Mouse (Mus musculus): ENCODE measurements around the gene Msto1.
"Not testable (repeated sequence)": the region's sequence is repeated elsewhere in the genome, so short reads cannot be mapped to it uniquely, and the experiment has no call there.

Gene Msto1

GRCm38 (mm10) chr3:88921411-88921810, 7.6 kb upstream of the Msto1 start:
- no peak for DNase-seq (ENCODE audit: low read depth, low spot score)
- no peaks in the 10 kb centered on the region for H3K27me3 ChIP-seq (ENCODE audit: control insufficient read depth, insufficient read depth, low read length, poor library complexity, severe bottlenecking)

GRCm38 (mm10) chr3:88918981-88919380, 5.2 kb upstream of the Msto1 start:
- no peaks in the 10 kb centered on the region for H3K27me3 ChIP-seq (ENCODE audit: control insufficient read depth, insufficient read depth, low read length, poor library complexity, severe bottlenecking)
- DNase-seq (ENCODE audit: low read depth, low spot score) = no peak
- H3K36me3 ChIP-seq (ENCODE audit: control insufficient read depth, insufficient read depth, low read length, poor library complexity, severe bottlenecking) = no peaks in the 10 kb centered on the region; the same call in 1 of the 2 replicates

More at GRCm38 (mm10) chr3:88921411-88921810, 7.6 kb upstream of the Msto1 start:
- peaks cover under 1% of the 10 kb centered on the region for H3K36me3 ChIP-seq (ENCODE audit: control insufficient read depth, insufficient read depth, low read length, poor library complexity, severe bottlenecking)

- no peaks in the 10 kb centered on the region for H3K27me3 ChIP-seq (ENCODE audit: control insufficient read depth, insufficient read depth, low read length, poor library complexity, severe bottlenecking)
- DNase-seq (ENCODE audit: low read depth, low spot score) = no peak
- H3K36me3 ChIP-seq (ENCODE audit: control insufficient read depth, insufficient read depth, low read length, poor library complexity, severe bottlenecking) = peaks cover 6% of the 10 kb centered on the region
These were observed 598 bp upstream of the Msto1 start for GRCm38 (mm10) chr3:88914384-88914810.

GRCm38 (mm10) chr3:88912585-88912984, 1.2 kb downstream of the Msto1 start:
- no peaks in the 10 kb centered on the region for H3K27me3 ChIP-seq (ENCODE audit: control insufficient read depth, insufficient read depth, low read length, poor library complexity, severe bottlenecking)
- DNase-seq (ENCODE audit: low read depth, low spot score) = no peak
- peaks cover 10% of the 10 kb centered on the region for H3K36me3 ChIP-seq (ENCODE audit: control insufficient read depth, insufficient read depth, low read length, poor library complexity, severe bottlenecking)

GRCm38 (mm10) chr3:88906393-88907159, 7.2 kb downstream of the Msto1 start:
- Histone ChIP-seq H3K27me3 (ENCODE audit: control insufficient read depth, insufficient read depth, low read length, poor library complexity, severe bottlenecking) (no peaks in the 10 kb centered on the region), H3K36me3 (ENCODE audit: control insufficient read depth, insufficient read depth, low read length, poor library complexity, severe bottlenecking) (peaks cover 21% of the 10 kb centered on the region)
- DNase-seq (ENCODE audit: low read depth, low spot score) = no peak

GRCm38 (mm10) chr3:88905741-88906140, 8.1 kb downstream of the Msto1 start:
- DNase-seq (ENCODE audit: low read depth, low spot score) = no peak
- Histone ChIP-seq H3K27me3 (ENCODE audit: control insufficient read depth, insufficient read depth, low read length, poor library complexity, severe bottlenecking) (no peaks in the 10 kb centered on the region), H3K36me3 (ENCODE audit: control insufficient read depth, insufficient read depth, low read length, poor library complexity, severe bottlenecking) (peaks cover 18% of the 10 kb centered on the region)

- DNase-seq (ENCODE audit: low read depth, low spot score) = no peak
- Histone ChIP-seq H3K27me3 (ENCODE audit: control insufficient read depth, insufficient read depth, low read length, poor library complexity, severe bottlenecking) (no peaks in the 10 kb centered on the region), H3K36me3 (ENCODE audit: control insufficient read depth, insufficient read depth, low read length, poor library complexity, severe bottlenecking) (peaks cover 18% of the 10 kb centered on the region)
These were observed 8.6 kb downstream of the Msto1 start for GRCm38 (mm10) chr3:88905209-88905608.

GRCm38 (mm10) chr3:88904803-88905202, 9.0 kb downstream of the Msto1 start:
- Histone ChIP-seq H3K36me3 (ENCODE audit: control insufficient read depth, insufficient read depth, low read length, poor library complexity, severe bottlenecking) (peaks cover 16% of the 10 kb centered on the region), H3K27me3 (ENCODE audit: control insufficient read depth, insufficient read depth, low read length, poor library complexity, severe bottlenecking) (no peaks in the 10 kb centered on the region)
- DNase-seq (ENCODE audit: low read depth, low spot score) = no peak

- not testable (repeated sequence) for H3K27me3 ChIP-seq (ENCODE audit: control insufficient read depth, insufficient read depth, low read length, poor library complexity, severe bottlenecking); H3K36me3 ChIP-seq (ENCODE audit: control insufficient read depth, insufficient read depth, low read length, poor library complexity, severe bottlenecking); DNase-seq (ENCODE audit: low read depth, low spot score)
These were observed 20.8 kb downstream of the Msto1 start for GRCm38 (mm10) chr3:88893011-88893410.

GRCm38 (mm10) chr3:88882536-88882935, 31.3 kb downstream of the Msto1 start:
- H3K27me3 ChIP-seq (ENCODE audit: control insufficient read depth, insufficient read depth, low read length, poor library complexity, severe bottlenecking); DNase-seq (ENCODE audit: low read depth, low spot score); H3K36me3 ChIP-seq (ENCODE audit: control insufficient read depth, insufficient read depth, low read length, poor library complexity, severe bottlenecking): not testable (repeated sequence)

GRCm38 (mm10) chr3:88868449-88868848, 45.4 kb downstream of the Msto1 start:
- H3K27me3 ChIP-seq (ENCODE audit: control insufficient read depth, insufficient read depth, low read length, poor library complexity, severe bottlenecking); DNase-seq (ENCODE audit: low read depth, low spot score): not testable (repeated sequence)

GRCm38 (mm10) chr3:88867177-88867576, 46.6 kb downstream of the Msto1 start:
- not testable (repeated sequence) for DNase-seq (ENCODE audit: low read depth, low spot score); H3K36me3 ChIP-seq (ENCODE audit: control insufficient read depth, insufficient read depth, low read length, poor library complexity, severe bottlenecking); H3K27me3 ChIP-seq (ENCODE audit: control insufficient read depth, insufficient read depth, low read length, poor library complexity, severe bottlenecking)

More at GRCm38 (mm10) chr3:88868449-88868848, 45.4 kb downstream of the Msto1 start:
- not testable (repeated sequence) for H3K36me3 ChIP-seq (ENCODE audit: control insufficient read depth, insufficient read depth, low read length, poor library complexity, severe bottlenecking)

GRCm38 (mm10) chr3:88866735-88867134, 47.1 kb downstream of the Msto1 start:
- DNase-seq (ENCODE audit: low read depth, low spot score); H3K27me3 ChIP-seq (ENCODE audit: control insufficient read depth, insufficient read depth, low read length, poor library complexity, severe bottlenecking): not testable (repeated sequence)
- peaks cover 11% of the 10 kb centered on the region for H3K36me3 ChIP-seq (ENCODE audit: control insufficient read depth, insufficient read depth, low read length, poor library complexity, severe bottlenecking)

GRCm38 (mm10) chr3:88862129-88862528, 51.7 kb downstream of the Msto1 start:
- DNase-seq (ENCODE audit: low read depth, low spot score) = no peak

GRCm38 (mm10) chr3:88855837-88856236, 58.0 kb downstream of the Msto1 start:
- no peak for DNase-seq (ENCODE audit: low read depth, low spot score)
- no peaks in the 10 kb centered on the region for H3K27me3 ChIP-seq (ENCODE audit: control insufficient read depth, insufficient read depth, low read length, poor library complexity, severe bottlenecking)
- H3K36me3 ChIP-seq (ENCODE audit: control insufficient read depth, insufficient read depth, low read length, poor library complexity, severe bottlenecking) = peaks cover 16% of the 10 kb centered on the region; the same call in 1 of the 2 replicates

More at GRCm38 (mm10) chr3:88862129-88862528, 51.7 kb downstream of the Msto1 start:
- H3K36me3 ChIP-seq (ENCODE audit: control insufficient read depth, insufficient read depth, low read length, poor library complexity, severe bottlenecking) = peaks cover 23% of the 10 kb centered on the region
- no peaks in the 10 kb centered on the region for H3K27me3 ChIP-seq (ENCODE audit: control insufficient read depth, insufficient read depth, low read length, poor library complexity, severe bottlenecking)
